Mouse (Mus musculus): ENCODE measurements at regions not wholly inside any gene's neighbourhood (a gene's known extent, or its start where the extent isn't known, plus 50 kb on each side); places are given as distances from the start of the nearest gene placed in this dataset.

DNA sequence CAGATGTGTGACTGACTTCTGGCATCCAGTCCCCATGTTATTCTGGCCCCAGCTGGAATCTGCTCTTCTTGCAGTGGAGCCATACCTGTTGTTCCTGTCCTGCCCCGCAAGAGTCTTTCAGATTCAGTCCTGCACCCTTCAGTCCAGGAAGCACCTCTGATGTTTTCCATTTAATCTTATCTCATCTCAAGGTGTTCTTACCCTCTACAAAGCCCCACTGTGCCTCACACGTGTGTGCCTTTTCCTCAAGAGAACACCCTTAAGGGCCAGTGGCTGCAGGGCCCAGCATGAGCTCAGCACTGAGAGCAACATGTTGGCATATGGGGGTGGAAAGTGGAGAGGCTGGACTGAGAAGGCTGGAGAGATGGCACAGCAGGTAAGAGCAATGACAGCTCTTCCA, 126.8 kb downstream of the Tmem17 start:
- no peak for TF ChIP-seq POLR2A (IDR thresholded peaks at IDR 0.05; ENCODE audit: borderline replicate concordance, extremely low read depth, low read depth, low read length)
- TF ChIP-seq CTCF (IDR thresholded peaks at IDR 0.05; ENCODE audit: insufficient read depth, low read length): no peak

All from lung, adult 2 months (tissue).